Mouse (Mus musculus) heart, postnatal 0 days (tissue): ENCODE results near the gene Midn. TPM values are rescaled to one million over a fixed set of nuclear protein-coding genes. Genes with fewer than 3 reads are reported as not detected.

ENCODE experiments used
- ATAC-seq: fragments of 200-750 bp; cut with Nextera tagmentation; 2 replicates; pipeline ENCODE4 v1.8.0; 2017; ENCODE audit warnings: low read depth, moderate number of reproducible peaks, moderate library complexity; ENCODE audit not compliant: insufficient read depth
- DNase-seq: peaks from one replicate; pipeline ENCODE4 v3.0.0-alpha.2; 2016; ENCODE audit warnings: low spot score
- H3K27ac ChIP-seq: fragments of 300-500 bp; sonication (generic); 2 replicates; pipeline ENCODE4 v1.5.1; 2014; ENCODE audit warnings: low read depth, mild to moderate bottlenecking
- H3K27me3 ChIP-seq: fragments of 300-500 bp; sonication (generic); 2 replicates; pipeline ENCODE4 v1.6.1; 2014; ENCODE audit warnings: low read length, mixed read lengths; ENCODE audit not compliant: control insufficient read depth, insufficient read depth
- H3K36me3 ChIP-seq: fragments of 300-500 bp; sonication (generic); replicated peaks from 2 replicates; pipeline ENCODE4 v1.6.1; 2014; ENCODE audit warnings: low read length, mixed read lengths; ENCODE audit not compliant: control insufficient read depth, insufficient read depth
- H3K4me1 ChIP-seq: fragments of 300-500 bp; sonication (generic); 2 replicates; pipeline ENCODE4 v1.6.1; 2014; ENCODE audit warnings: antibody characterized with exemption; ENCODE audit not compliant: control insufficient read depth, insufficient read depth
- H3K4me2 ChIP-seq: fragments of 300-500 bp; sonication (generic); 2 replicates; pipeline ENCODE4 v1.6.1; 2014; ENCODE audit warnings: low read depth, mild to moderate bottlenecking, low read length, moderate library complexity
- H3K4me3 ChIP-seq: fragments of 300-500 bp; sonication (generic); 2 replicates; pipeline ENCODE4 v1.5.1; 2014; ENCODE audit warnings: low read depth, low read length
- H3K9ac ChIP-seq: fragments of 300-500 bp; sonication (generic); replicated peaks from 2 replicates; pipeline ENCODE4 v1.6.1; 2014; ENCODE audit warnings: low read depth, low read length, mixed read lengths
- H3K9me3 ChIP-seq: fragments of 300-500 bp; sonication (generic); replicated peaks from 2 replicates; pipeline ENCODE4 v1.6.1; 2016; ENCODE audit warnings: low read length; ENCODE audit not compliant: control insufficient read depth
- CTCF ChIP-seq: IDR thresholded peaks from 2 replicates; pipeline ENCODE4 v1.5.1; 2016; ENCODE audit warnings: antibody characterized with exemption, control low read depth, low read depth
- EP300 ChIP-seq: IDR thresholded peaks from 2 replicates; pipeline ENCODE4 v1.6.1; 2016; ENCODE audit warnings: antibody characterized with exemption, low read depth
- WGBS: fragments of 180-500 bp; shearing (Covaris S2); extraction: QIAGEN DNeasy Blood & Tissue Kit; methylation state at CpG from one replicate; pipeline ENCODE4 v1.1.7; 2014; 5-methylcytosine and 5-hydroxymethylcytosine counted together
- polyA plus RNA-seq: library from polyadenylated mRNA; unstranded; fragments of >200 nt; fragmentation: Nextera tagmentation; extraction: Ambion mirVana; gene quantifications from 2 replicates; pipeline ENCODE4 v1.2.1, GENCODE M21; 2015
- total RNA-seq: library from RNA; depleted of rRNA; stranded (reverse); fragments of >200 nt; gene quantifications from 2 replicates; pipeline ENCODE4 v1.2.3, GENCODE M21; 2014; ENCODE audit warnings: low replicate concordance

Gene Midn
- total and polyA plus RNA-seq, 2 experiments from 2014 or later = 15.8 to 100 TPM

- Histone ChIP-seq H3K9ac (peak overlapping the region; percentile 95), H3K9me3 (no peaks in the 10 kb centered on the region), H3K27me3 (no peaks in the 10 kb centered on the region), H3K4me3 (peak overlapping the region; percentile 90), H3K36me3 (peaks cover 51% of the 10 kb centered on the region), H3K4me1 (peaks cover 45% of the 10 kb centered on the region), H3K4me2 (peak overlapping the region; percentile 85), H3K27ac (peak overlapping the region; percentile 99)
- TF ChIP-seq EP300 = no peak; the same call in 1 of the 2 replicates
- no peak for TF ChIP-seq CTCF
- WGBS = 1% methylated on average over 49 of the region's 71 CpGs
- no peak for ATAC-seq
- DNase-seq = peak; percentile 44
These were observed 2.4 kb downstream of the Midn start for GRCm38 (mm10) chr10:80150226-80151210.

- Histone ChIP-seq H3K4me3 (peak overlapping the region; percentile 90), H3K4me1 (peaks cover 39% of the 10 kb centered on the region), H3K9ac (peak overlapping the region; percentile 95), H3K27ac (peak overlapping the region; percentile 99), H3K4me2 (peak overlapping the region; percentile 85), H3K9me3 (no peaks in the 10 kb centered on the region), H3K36me3 (peaks cover 54% of the 10 kb centered on the region), H3K27me3 (no peaks in the 10 kb centered on the region)
- WGBS = 1% methylated on average over 24 of the region's 26 CpGs
- ATAC-seq = no peak
- DNase-seq = peak; percentile 75
- TF ChIP-seq CTCF (no peak), EP300 (no peak; the same call in 1 of the 2 replicates)
These were observed 3.4 kb downstream of the Midn start for GRCm38 (mm10) chr10:80151211-80152034.

- no peaks in the 10 kb centered on the region for H3K27me3 ChIP-seq
- no peak for TF ChIP-seq EP300
- TF ChIP-seq CTCF = no peak
- peak overlapping the region; percentile 99 for H3K27ac ChIP-seq
- H3K9me3 ChIP-seq = no peaks in the 10 kb centered on the region
- 5% methylated on average over 15 of the region's 15 CpGs for WGBS
- H3K36me3 ChIP-seq = peaks cover 63% of the 10 kb centered on the region
- peak overlapping the region; percentile 90 for H3K4me3 ChIP-seq
- peak overlapping the region; percentile 95 for H3K9ac ChIP-seq
- no peak for ATAC-seq
- peaks cover 37% of the 10 kb centered on the region for H3K4me1 ChIP-seq
- peak; percentile 80 for DNase-seq
- H3K4me2 ChIP-seq = peak overlapping the region; percentile 85
These were observed 4.2 kb downstream of the Midn start for GRCm38 (mm10) chr10:80152071-80152872.

- peaks cover 34% of the 10 kb centered on the region for H3K4me1 ChIP-seq
- ATAC-seq (no peak), DNase-seq (no peak)
- no peak for TF ChIP-seq EP300
- no peak for TF ChIP-seq CTCF
- H3K4me3 ChIP-seq = peak overlapping the region; percentile 90
- peak overlapping the region; percentile 99 for H3K27ac ChIP-seq
- H3K36me3 ChIP-seq = peaks cover 68% of the 10 kb centered on the region
- H3K27me3 ChIP-seq = no peaks in the 10 kb centered on the region
- 30% methylated on average over 3 of the region's 3 CpGs for WGBS
- peak overlapping the region; percentile 95 for H3K9ac ChIP-seq
- no peaks in the 10 kb centered on the region for H3K9me3 ChIP-seq
- peak overlapping the region; percentile 85 for H3K4me2 ChIP-seq
These were observed 4.8 kb downstream of the Midn start for GRCm38 (mm10) chr10:80152873-80153260.

- Histone ChIP-seq H3K4me2 (no peak overlapping the region), H3K9me3 (no peaks in the 10 kb centered on the region), H3K4me1 (peaks cover 36% of the 10 kb centered on the region), H3K9ac (no peak overlapping the region; the same call in 1 of the 2 replicates), H3K27me3 (no peaks in the 10 kb centered on the region), H3K4me3 (no peak overlapping the region), H3K27ac (peak overlapping the region; percentile 99), H3K36me3 (peaks cover 68% of the 10 kb centered on the region)
- ATAC-seq (no peak), DNase-seq (no peak)
- TF ChIP-seq EP300 = no peak
- TF ChIP-seq CTCF = no peak
- 87% methylated on average over 19 of the region's 19 CpGs for WGBS
These were observed 5.6 kb downstream of the Midn start for GRCm38 (mm10) chr10:80153713-80154112.
